Mouse (Mus musculus) myocyte (in vitro differentiated cells): ENCODE measurements at regions not wholly inside any gene's neighbourhood (a gene's known extent, or its start where the extent isn't known, plus 50 kb on each side); places are given as distances from the start of the nearest gene placed in this dataset.

Experiments
- CEBPB ChIP-seq: IDR thresholded peaks from 2 replicates; pipeline ENCODE4 v1.6.1; 2011; ENCODE audit warnings: mild to moderate bottlenecking, moderate library complexity; ENCODE audit not compliant: poor library complexity, insufficient read depth, severe bottlenecking
- E2F4 ChIP-seq: IDR thresholded peaks from one replicate; pipeline ENCODE4 v1.6.1; 2011; ENCODE audit warnings: mild to moderate bottlenecking, control low read depth, moderate library complexity; ENCODE audit not compliant: insufficient read depth
- MAX ChIP-seq: IDR thresholded peaks from one replicate; pipeline ENCODE4 v1.6.1; 2011; ENCODE audit warnings: low read depth, mild to moderate bottlenecking, control low read depth
- MYOD1 ChIP-seq, 3 experiments: IDR thresholded peaks; one replicate each; pipeline ENCODE4 v1.6.1; 2011; ENCODE audit warnings: control low read depth in 2 of 3, low read depth in 2 of 3, mild to moderate bottlenecking in 2 of 3, moderate library complexity in 1 of 3; ENCODE audit not compliant: insufficient read length in 2 of 3, control insufficient read depth in 1 of 3
- MYOG ChIP-seq, 3 experiments: IDR thresholded peaks; one replicate each; pipeline ENCODE4 v1.6.1; 2011; ENCODE audit warnings: control low read depth in 2 of 3, low read depth in 2 of 3, mild to moderate bottlenecking in 2 of 3; ENCODE audit not compliant: insufficient read length in 2 of 3, control insufficient read depth in 1 of 3, insufficient read depth in 1 of 3
- POLR2A ChIP-seq: IDR thresholded peaks from one replicate; pipeline ENCODE4 v1.6.1; 2011; ENCODE audit warnings: low read depth, mild to moderate bottlenecking, control low read depth, moderate library complexity; ENCODE audit not compliant: insufficient read length
- POLR2AphosphoS2 ChIP-seq: IDR thresholded peaks from one replicate; pipeline ENCODE4 v1.6.1; 2011; ENCODE audit warnings: low read depth, control low read depth; ENCODE audit not compliant: insufficient read length
- REST ChIP-seq: IDR thresholded peaks from one replicate; pipeline ENCODE4 v1.6.1; 2011; ENCODE audit warnings: mild to moderate bottlenecking, control low read depth, moderate library complexity; ENCODE audit not compliant: insufficient read depth, insufficient read length
- SRF ChIP-seq: IDR thresholded peaks from one replicate; pipeline ENCODE4 v1.6.1; 2011; ENCODE audit warnings: low read depth; ENCODE audit not compliant: control insufficient read depth, insufficient read length
- TCF12 ChIP-seq: IDR thresholded peaks from one replicate; pipeline ENCODE4 v1.6.1; 2011; ENCODE audit warnings: mild to moderate bottlenecking, control low read depth; ENCODE audit not compliant: poor library complexity, insufficient read depth, severe bottlenecking
- TCF3 ChIP-seq: IDR thresholded peaks from one replicate; pipeline ENCODE4 v1.6.1; 2011; ENCODE audit warnings: low read depth, control low read depth; ENCODE audit not compliant: insufficient read length
- USF1 ChIP-seq: IDR thresholded peaks from one replicate; pipeline ENCODE4 v1.6.1; 2011; ENCODE audit warnings: low read depth, mild to moderate bottlenecking, control low read depth, moderate library complexity

DNA sequence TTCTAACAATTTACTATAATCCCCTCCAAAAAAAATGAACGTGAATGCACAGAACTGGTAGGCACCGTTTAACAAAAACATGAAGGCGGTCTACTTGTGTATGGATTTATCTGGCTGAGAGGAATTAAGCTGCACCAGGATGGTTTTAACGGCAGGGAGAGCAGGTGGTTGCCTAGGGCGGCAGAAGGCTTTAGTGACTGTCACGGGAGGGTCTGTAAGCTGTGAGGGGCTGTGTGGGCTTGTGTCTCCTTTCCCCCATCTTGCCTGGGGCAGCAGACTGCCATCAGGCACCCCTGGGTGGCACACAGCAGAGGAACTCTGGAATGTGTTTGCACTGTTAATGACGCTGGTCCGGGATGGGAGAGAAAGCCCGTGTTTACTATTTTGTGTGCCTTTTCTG lies 308.6 kb downstream of the Irs2 start:
- TF ChIP-seq POLR2A (no peak), SRF (no peak), MAX (no peak), REST (no peak), MYOD1 (IDR thresholded peaks at IDR 0.05; ENCODE audit: control insufficient read depth in 1 of 3, insufficient read length in 2 of 3, low read depth in 2 of 3) (no peak), USF1 (no peak), MYOG (IDR thresholded peaks at IDR 0.05; ENCODE audit: control insufficient read depth in 1 of 3, insufficient read depth in 1 of 3, insufficient read length in 2 of 3, low read depth in 2 of 3) (no peak), POLR2AphosphoS2 (no peak), TCF12 (no peak), E2F4 (no peak), CEBPB (no peak), TCF3 (no peak)
